Mouse (Mus musculus): Measurements from ENCODE around the gene Nfkbiz. TPM values are rescaled to one million over a fixed set of nuclear protein-coding genes. Genes with fewer than 3 reads are reported as not detected.

Gene Nfkbiz
- polyA plus RNA-seq, 1 experiment from 2014 or later: 3.1 TPM

DNA sequence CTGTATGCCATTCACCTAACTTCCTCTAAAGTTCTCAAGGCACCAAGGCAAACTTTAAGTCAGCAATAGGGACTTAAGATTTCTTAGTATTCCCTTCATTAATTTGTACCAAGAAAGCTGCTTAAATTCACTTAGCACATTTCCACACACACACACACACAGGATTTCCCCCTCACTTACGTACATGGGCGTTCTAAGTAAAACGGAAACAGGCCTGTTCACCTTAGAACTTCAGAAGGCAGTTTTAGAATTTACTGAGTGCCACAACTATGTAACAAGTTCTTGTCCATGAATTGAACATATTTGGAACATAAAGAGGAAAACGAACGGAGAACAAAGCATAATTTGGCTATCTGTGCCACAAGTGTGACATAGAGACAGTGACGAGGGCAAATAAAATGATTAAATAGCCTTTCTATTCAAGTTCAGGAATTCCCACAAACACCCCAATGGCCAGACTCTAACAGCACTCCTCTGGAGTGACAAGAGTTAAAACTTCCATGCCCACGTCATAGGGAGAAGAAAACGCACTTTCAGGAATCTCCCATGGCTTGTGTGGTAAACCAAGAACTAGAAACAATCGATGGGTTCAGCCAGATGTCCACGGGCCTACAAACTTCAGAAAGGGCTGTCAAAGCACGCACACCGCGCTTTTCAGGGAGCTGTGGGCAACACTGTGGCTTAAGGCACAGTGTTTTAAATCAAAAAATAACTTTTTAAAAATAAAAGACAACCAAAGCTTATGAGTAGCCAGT, 18.4 kb downstream of the Nfkbiz start:
- no peak for ATAC-seq (ENCODE audit: insufficient number of reproducible peaks, insufficient read depth, low FRiP score, low read depth)
- Histone ChIP-seq H3K9me3 (ENCODE audit: control insufficient read depth, low read length) (no peaks in the 10 kb centered on the region), H3K27ac (replicated peaks in 1 of 2; ENCODE audit: control insufficient read depth in 1 of 2, insufficient read depth in 1 of 2, low read depth in 2 of 2, low read length in 2 of 2) (peak overlapping the region; percentile 66 to 92), H3K4me1 (ENCODE audit: control insufficient read depth in 2 of 2, insufficient read depth in 2 of 2, low read length in 2 of 2) (peaks cover 8 to 24% of the 10 kb centered on the region in 2 experiments), H3K4me2 (ENCODE audit: low read length) (peak overlapping the region; percentile 88), H3K9ac (ENCODE audit: low read length) (peak overlapping the region; percentile 93), H3K36me3 (ENCODE audit: control insufficient read depth, insufficient read depth, low read length) (peaks cover 35% of the 10 kb centered on the region), H3K4me3 (ENCODE audit: control insufficient read depth in 1 of 2, insufficient read depth in 1 of 2, low read depth in 1 of 2, low read length in 2 of 2) (peak overlapping the region; percentile 60 to 93), H3K27me3 (ENCODE audit: control insufficient read depth, insufficient read depth, low read length) (no peaks in the 10 kb centered on the region)
- 49% methylated on average over 13 of the region's 13 CpGs for WGBS

DNA sequence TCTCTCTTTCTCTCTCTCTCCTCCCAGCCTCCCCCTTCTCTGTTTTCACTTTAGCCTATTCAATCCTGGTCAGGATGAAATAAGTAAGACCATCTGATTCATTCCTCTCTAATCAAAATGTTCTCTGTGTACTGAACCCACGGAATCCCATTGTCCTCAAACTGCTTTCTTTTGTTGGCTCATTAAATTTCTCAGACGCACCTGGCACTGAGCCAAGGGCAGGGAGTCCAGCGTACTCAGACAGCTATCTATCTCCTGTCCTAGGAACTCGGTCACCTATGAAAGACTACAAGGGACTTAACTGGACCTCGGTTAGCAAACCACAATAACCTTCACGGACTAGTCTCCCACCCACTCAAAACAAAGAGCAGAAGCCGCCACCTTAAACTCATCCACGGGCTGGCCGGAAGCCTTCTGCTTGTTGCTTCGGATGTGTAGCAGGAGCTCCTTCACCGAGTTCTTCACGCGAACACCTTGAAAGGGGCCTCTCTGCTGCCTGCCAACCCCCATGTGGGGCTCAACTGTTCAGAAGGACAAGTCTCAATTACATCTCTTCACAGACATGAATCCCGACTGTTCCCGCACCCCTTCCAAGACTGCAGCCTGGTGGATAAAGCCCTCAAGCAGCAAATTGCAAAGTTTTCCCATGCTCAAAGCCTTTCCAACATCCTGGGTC, 19.4 kb downstream of the Nfkbiz start:
- Histone ChIP-seq H3K4me1 (ENCODE audit: control insufficient read depth in 2 of 2, insufficient read depth in 2 of 2, low read length in 2 of 2) (peaks cover 8 to 24% of the 10 kb centered on the region in 2 experiments), H3K36me3 (ENCODE audit: control insufficient read depth, insufficient read depth, low read length) (peaks cover 45% of the 10 kb centered on the region), H3K4me2 (ENCODE audit: low read length) (peak overlapping the region; percentile 88), H3K27me3 (ENCODE audit: control insufficient read depth, insufficient read depth, low read length) (no peaks in the 10 kb centered on the region), H3K9me3 (ENCODE audit: control insufficient read depth, low read length) (no peaks in the 10 kb centered on the region), H3K27ac (replicated peaks in 1 of 2; ENCODE audit: control insufficient read depth in 1 of 2, insufficient read depth in 1 of 2, low read depth in 2 of 2, low read length in 2 of 2) (peak overlapping the region; percentile 25 to 53), H3K9ac (ENCODE audit: low read length) (peak overlapping the region; percentile 93), H3K4me3 (ENCODE audit: control insufficient read depth in 1 of 2, insufficient read depth in 1 of 2, low read depth in 1 of 2, low read length in 2 of 2) (peak overlapping the region; percentile 35 to 93)
- 40% methylated on average over 15 of the region's 15 CpGs for WGBS
- ATAC-seq (ENCODE audit: insufficient number of reproducible peaks, insufficient read depth, low FRiP score, low read depth): no peak

DNA sequence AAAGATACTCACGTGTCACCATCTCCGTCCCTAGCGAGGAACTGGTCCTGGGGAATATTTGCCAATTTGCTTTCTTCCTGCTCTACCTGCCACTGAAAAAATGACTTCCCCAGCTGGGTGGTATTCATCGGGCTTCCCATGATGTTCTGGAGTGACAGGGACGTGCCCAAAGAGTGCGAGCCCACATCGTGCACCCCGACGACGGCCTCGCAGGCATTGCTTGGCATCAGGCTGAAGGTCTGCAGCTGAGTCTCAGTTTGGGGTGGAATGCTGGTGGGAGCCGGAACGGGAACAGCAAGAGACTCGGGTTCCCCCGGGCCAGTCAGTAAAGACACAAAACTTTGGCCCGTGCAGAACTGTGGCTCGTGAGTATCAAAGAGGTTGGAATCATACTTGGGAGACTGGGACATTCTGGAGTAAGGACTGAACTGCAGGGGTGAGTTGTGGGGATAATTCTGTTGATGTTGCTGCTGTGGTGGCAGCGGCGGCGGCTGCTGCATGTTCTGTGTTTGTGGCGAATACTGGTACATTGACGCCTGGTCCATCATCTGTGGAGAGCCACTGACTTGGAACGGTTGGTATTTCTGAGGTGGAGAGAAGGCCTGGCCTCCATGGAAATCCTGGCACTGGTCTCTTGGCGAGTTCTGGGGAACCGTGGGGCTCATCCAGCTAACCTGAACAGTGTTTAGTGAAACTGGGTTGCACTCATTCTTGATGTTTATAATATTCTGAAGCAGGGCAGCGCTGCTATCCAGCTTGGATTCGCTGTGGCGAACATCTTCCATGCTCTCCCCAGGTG, 20.8 kb downstream of the Nfkbiz start:
- Histone ChIP-seq H3K4me3 (ENCODE audit: control insufficient read depth in 1 of 2, insufficient read depth in 1 of 2, low read depth in 1 of 2, low read length in 2 of 2) (no peak overlapping the region), H3K27me3 (ENCODE audit: control insufficient read depth, insufficient read depth, low read length) (no peaks in the 10 kb centered on the region), H3K4me1 (ENCODE audit: control insufficient read depth in 2 of 2, insufficient read depth in 2 of 2, low read length in 2 of 2) (peaks cover 8 to 22% of the 10 kb centered on the region in 2 experiments), H3K36me3 (ENCODE audit: control insufficient read depth, insufficient read depth, low read length) (peaks cover 59% of the 10 kb centered on the region), H3K9ac (ENCODE audit: low read length) (no peak overlapping the region), H3K4me2 (ENCODE audit: low read length) (no peak overlapping the region), H3K27ac (replicated peaks in 1 of 2; ENCODE audit: control insufficient read depth in 1 of 2, insufficient read depth in 1 of 2, low read depth in 2 of 2, low read length in 2 of 2) (no peak overlapping the region), H3K9me3 (ENCODE audit: control insufficient read depth, low read length) (no peaks in the 10 kb centered on the region)
- 91% methylated on average over 28 of the region's 28 CpGs for WGBS
- no peak for ATAC-seq (ENCODE audit: insufficient number of reproducible peaks, insufficient read depth, low FRiP score, low read depth)

DNA sequence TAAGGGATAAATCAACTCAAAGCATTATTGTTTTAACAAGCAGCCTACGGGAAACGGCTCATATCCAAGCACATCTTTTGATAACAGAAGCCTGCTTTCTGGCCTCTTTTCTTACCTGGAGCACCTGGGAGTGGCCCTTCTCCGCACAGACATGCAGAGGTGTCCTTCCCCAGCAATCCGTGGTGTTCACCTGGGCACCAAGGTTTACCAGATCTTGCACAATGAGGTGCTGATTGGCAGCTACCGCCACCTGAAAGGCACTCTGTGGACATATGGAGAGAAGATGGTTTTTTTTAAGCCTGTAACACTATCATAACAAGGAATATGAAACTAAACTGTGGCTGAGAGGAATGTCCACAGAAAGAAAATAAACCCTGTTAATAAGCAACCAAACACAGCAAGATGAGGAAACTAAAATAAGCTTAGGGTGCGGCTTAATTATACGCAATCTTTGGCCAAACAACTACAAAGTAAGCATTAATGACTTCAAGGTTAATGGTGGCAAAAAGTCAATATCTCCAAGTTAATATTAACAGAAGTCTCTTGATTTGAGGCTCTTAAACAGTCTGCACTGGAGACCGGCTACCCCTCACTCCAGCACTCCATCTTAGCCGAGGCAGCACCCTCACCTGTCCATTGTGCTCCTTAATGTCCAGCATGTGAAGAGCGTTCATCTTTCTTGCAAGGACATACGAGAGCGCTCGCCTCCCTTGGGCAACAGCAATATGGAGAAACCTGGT, 22.3 kb downstream of the Nfkbiz start:
- Histone ChIP-seq H3K27ac (replicated peaks in 1 of 2; ENCODE audit: control insufficient read depth in 1 of 2, insufficient read depth in 1 of 2, low read depth in 2 of 2, low read length in 2 of 2) (no peak overlapping the region), H3K4me1 (ENCODE audit: control insufficient read depth in 2 of 2, insufficient read depth in 2 of 2, low read length in 2 of 2) (peaks cover 8 to 22% of the 10 kb centered on the region in 2 experiments), H3K9me3 (ENCODE audit: control insufficient read depth, low read length) (no peaks in the 10 kb centered on the region), H3K36me3 (ENCODE audit: control insufficient read depth, insufficient read depth, low read length) (peaks cover 72% of the 10 kb centered on the region), H3K9ac (ENCODE audit: low read length) (no peak overlapping the region), H3K4me3 (ENCODE audit: control insufficient read depth in 1 of 2, insufficient read depth in 1 of 2, low read depth in 1 of 2, low read length in 2 of 2) (no peak overlapping the region), H3K4me2 (ENCODE audit: low read length) (no peak overlapping the region), H3K27me3 (ENCODE audit: control insufficient read depth, insufficient read depth, low read length) (no peaks in the 10 kb centered on the region)
- no peak for ATAC-seq (ENCODE audit: insufficient number of reproducible peaks, insufficient read depth, low FRiP score, low read depth)
- 95% methylated on average over 13 of the region's 13 CpGs for WGBS

DNA sequence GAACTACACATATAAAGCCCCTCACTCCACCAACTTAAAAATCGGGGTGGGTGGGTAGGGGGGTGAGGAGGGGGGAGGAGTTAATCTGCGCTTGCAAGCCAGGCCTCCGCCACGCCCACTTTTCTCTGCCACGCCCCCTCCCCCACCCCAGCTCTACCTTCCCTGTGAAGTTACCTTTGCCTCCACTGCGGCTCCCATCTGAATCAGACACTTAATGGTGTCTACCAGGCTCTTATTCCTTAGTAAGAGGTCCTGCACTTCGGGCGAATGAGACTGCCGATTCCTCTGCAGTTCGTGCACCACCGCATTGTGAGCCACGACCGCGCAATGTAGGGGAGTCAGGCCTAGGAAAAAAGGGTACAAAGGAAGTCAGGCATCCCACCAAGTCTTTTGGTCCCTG, 23.2 kb downstream of the Nfkbiz start:
- Histone ChIP-seq H3K4me1 (ENCODE audit: control insufficient read depth in 2 of 2, insufficient read depth in 2 of 2, low read length in 2 of 2) (peaks cover 6 to 18% of the 10 kb centered on the region in 2 experiments), H3K36me3 (ENCODE audit: control insufficient read depth, insufficient read depth, low read length) (peaks cover 79% of the 10 kb centered on the region), H3K4me2 (ENCODE audit: low read length) (no peak overlapping the region), H3K4me3 (ENCODE audit: control insufficient read depth in 1 of 2, insufficient read depth in 1 of 2, low read depth in 1 of 2, low read length in 2 of 2) (no peak overlapping the region), H3K9me3 (ENCODE audit: control insufficient read depth, low read length) (no peaks in the 10 kb centered on the region), H3K27ac (replicated peaks in 1 of 2; ENCODE audit: control insufficient read depth in 1 of 2, insufficient read depth in 1 of 2, low read depth in 2 of 2, low read length in 2 of 2) (no peak overlapping the region), H3K27me3 (ENCODE audit: control insufficient read depth, insufficient read depth, low read length) (no peaks in the 10 kb centered on the region), H3K9ac (ENCODE audit: low read length) (no peak overlapping the region)
- no peak for ATAC-seq (ENCODE audit: insufficient number of reproducible peaks, insufficient read depth, low FRiP score, low read depth)
- WGBS: 78% methylated on average over 14 of the region's 14 CpGs

DNA sequence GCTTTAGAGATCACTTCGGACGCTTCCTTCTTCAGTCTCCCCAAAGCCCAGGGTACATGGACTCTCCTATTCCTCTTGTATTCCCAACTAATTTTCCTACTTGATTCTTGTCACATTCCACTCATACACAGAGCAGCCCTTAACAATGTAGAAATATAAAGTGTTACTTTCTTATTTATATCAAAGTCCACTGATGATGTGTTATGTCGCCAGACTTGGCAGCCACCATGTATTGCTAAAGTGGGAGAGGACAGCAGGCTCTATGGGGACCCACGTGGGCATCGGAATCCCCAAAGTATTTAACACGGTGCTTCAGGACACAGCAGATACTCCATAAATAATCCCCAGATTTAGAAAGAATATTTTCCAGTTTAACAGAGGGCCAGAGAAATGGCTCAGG, 24.0 kb downstream of the Nfkbiz start:
- peaks cover 83% of the 10 kb centered on the region for H3K36me3 ChIP-seq (ENCODE audit: control insufficient read depth, insufficient read depth, low read length)
- 85% methylated on average over 6 of the region's 6 CpGs for WGBS

DNA sequence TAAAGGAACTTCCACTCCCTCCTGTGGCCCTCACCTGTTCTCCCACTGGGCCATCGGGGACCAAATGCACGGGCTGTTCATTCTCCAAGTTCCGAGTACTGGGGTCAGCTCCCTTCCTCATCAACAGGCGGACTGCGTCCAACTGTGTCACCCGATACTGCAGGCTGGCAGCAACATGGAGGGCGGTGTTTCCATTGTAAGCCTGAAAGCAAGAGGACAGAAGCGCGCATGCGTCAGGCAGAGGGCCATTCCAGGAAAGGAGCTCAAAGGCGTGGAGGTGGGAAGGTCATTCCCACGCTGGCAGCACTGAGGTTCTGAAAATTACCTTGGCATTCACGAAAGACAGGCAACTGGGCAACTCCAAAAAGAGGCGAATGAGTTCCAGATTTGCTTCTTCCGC, 24.8 kb downstream of the Nfkbiz start:
- Histone ChIP-seq H3K4me3 (ENCODE audit: control insufficient read depth in 1 of 2, insufficient read depth in 1 of 2, low read depth in 1 of 2, low read length in 2 of 2) (no peak overlapping the region), H3K9me3 (ENCODE audit: control insufficient read depth, low read length) (no peaks in the 10 kb centered on the region), H3K4me1 (ENCODE audit: control insufficient read depth in 2 of 2, insufficient read depth in 2 of 2, low read length in 2 of 2) (peaks cover 0 to 4% of the 10 kb centered on the region in 2 experiments; a peak in 2 of 4 replicates), H3K27me3 (ENCODE audit: control insufficient read depth, insufficient read depth, low read length) (no peaks in the 10 kb centered on the region), H3K27ac (replicated peaks in 1 of 2; ENCODE audit: control insufficient read depth in 1 of 2, insufficient read depth in 1 of 2, low read depth in 2 of 2, low read length in 2 of 2) (no peak overlapping the region), H3K4me2 (ENCODE audit: low read length) (no peak overlapping the region), H3K9ac (ENCODE audit: low read length) (no peak overlapping the region), H3K36me3 (ENCODE audit: control insufficient read depth, insufficient read depth, low read length) (peaks cover 83% of the 10 kb centered on the region)
- 86% methylated on average over 15 of the region's 15 CpGs for WGBS
- ATAC-seq (ENCODE audit: insufficient number of reproducible peaks, insufficient read depth, low FRiP score, low read depth): no peak

More for the DNA sequence above, 24.0 kb downstream of the Nfkbiz start:
- ATAC-seq (ENCODE audit: insufficient number of reproducible peaks, insufficient read depth, low FRiP score, low read depth): no peak
- H3K9ac ChIP-seq (ENCODE audit: low read length): no peak overlapping the region
- no peak overlapping the region for H3K27ac ChIP-seq (replicated peaks in 1 of 2; ENCODE audit: control insufficient read depth in 1 of 2, insufficient read depth in 1 of 2, low read depth in 2 of 2, low read length in 2 of 2)
- peaks cover 5 to 12% of the 10 kb centered on the region in 2 experiments for H3K4me1 ChIP-seq (ENCODE audit: control insufficient read depth in 2 of 2, insufficient read depth in 2 of 2, low read length in 2 of 2)
- no peak overlapping the region for H3K4me3 ChIP-seq (ENCODE audit: control insufficient read depth in 1 of 2, insufficient read depth in 1 of 2, low read depth in 1 of 2, low read length in 2 of 2)
- no peaks in the 10 kb centered on the region for H3K27me3 ChIP-seq (ENCODE audit: control insufficient read depth, insufficient read depth, low read length)
- H3K4me2 ChIP-seq (ENCODE audit: low read length): no peak overlapping the region
- H3K9me3 ChIP-seq (ENCODE audit: control insufficient read depth, low read length): no peaks in the 10 kb centered on the region

Measured in heart, embryonic 14.5 days (tissue).